Mouse (Mus musculus) intestine, postnatal 0 days (tissue): ENCODE measurements around the gene Tbxa2r. TPM values are rescaled to one million over a fixed set of nuclear protein-coding genes. Genes with fewer than 3 reads are reported as not detected.

Experiments
- ATAC-seq: fragments of 200-750 bp; cut with Nextera tagmentation; 2 replicates; pipeline ENCODE4 v1.8.0; 2017; ENCODE audit warnings: mild to moderate bottlenecking, moderate TSS enrichment, moderate library complexity
- H3K27ac ChIP-seq: fragments of 300-500 bp; sonication (generic); 2 replicates; pipeline ENCODE4 v1.5.1; 2014; ENCODE audit warnings: mild to moderate bottlenecking, low read depth, low read length, moderate library complexity
- H3K27me3 ChIP-seq: fragments of 300-500 bp; sonication (generic); replicated peaks from 2 replicates; pipeline ENCODE4 v1.6.1; 2014; ENCODE audit warnings: low read length, mixed read lengths; ENCODE audit not compliant: control insufficient read depth, insufficient read depth
- H3K36me3 ChIP-seq: fragments of 300-500 bp; sonication (generic); 2 replicates; pipeline ENCODE4 v1.6.1; 2014; ENCODE audit warnings: mild to moderate bottlenecking, moderate library complexity; ENCODE audit not compliant: control insufficient read depth, insufficient read depth
- H3K4me1 ChIP-seq: fragments of 300-500 bp; sonication (generic); replicated peaks from 2 replicates; pipeline ENCODE4 v1.6.1; 2014; ENCODE audit warnings: antibody characterized with exemption, low read length, mixed read lengths; ENCODE audit not compliant: control insufficient read depth, insufficient read depth
- H3K4me2 ChIP-seq: fragments of 300-500 bp; sonication (generic); replicated peaks from 2 replicates; pipeline ENCODE4 v1.6.1; 2014; ENCODE audit warnings: low read depth, mild to moderate bottlenecking, moderate library complexity
- H3K4me3 ChIP-seq: fragments of 300-500 bp; sonication (generic); 2 replicates; pipeline ENCODE4 v1.5.1; 2014; ENCODE audit warnings: low read depth, low read length
- H3K9ac ChIP-seq: fragments of 300-500 bp; sonication (generic); 2 replicates; pipeline ENCODE4 v1.6.1; 2014; ENCODE audit warnings: mild to moderate bottlenecking, low read depth, low read length
- H3K9me3 ChIP-seq: fragments of 300-500 bp; sonication (generic); 2 replicates; pipeline ENCODE4 v1.6.1; 2016; ENCODE audit warnings: mixed run types; ENCODE audit not compliant: control insufficient read depth
- CTCF ChIP-seq: sonication (generic); IDR thresholded peaks from 2 replicates; pipeline ENCODE4 v1.5.1; 2016; ENCODE audit warnings: low read depth, mild to moderate bottlenecking, control low read depth, antibody characterized with exemption, moderate library complexity
- WGBS: fragments of 180-500 bp; shearing (Covaris S2); extraction: QIAGEN DNeasy Blood & Tissue Kit; methylation state at CpG from one replicate; pipeline ENCODE4 v1.1.7; 2014; 5-methylcytosine and 5-hydroxymethylcytosine counted together
- polyA plus RNA-seq: library from polyadenylated mRNA; unstranded; fragments of >200 nt; fragmentation: Nextera tagmentation; extraction: Ambion mirVana; gene quantifications from 2 replicates; pipeline ENCODE4 v1.2.1, GENCODE M21; 2015

Gene Tbxa2r
- polyA plus RNA-seq, 1 experiment from 2014 or later, result 9.8 TPM

DNA sequence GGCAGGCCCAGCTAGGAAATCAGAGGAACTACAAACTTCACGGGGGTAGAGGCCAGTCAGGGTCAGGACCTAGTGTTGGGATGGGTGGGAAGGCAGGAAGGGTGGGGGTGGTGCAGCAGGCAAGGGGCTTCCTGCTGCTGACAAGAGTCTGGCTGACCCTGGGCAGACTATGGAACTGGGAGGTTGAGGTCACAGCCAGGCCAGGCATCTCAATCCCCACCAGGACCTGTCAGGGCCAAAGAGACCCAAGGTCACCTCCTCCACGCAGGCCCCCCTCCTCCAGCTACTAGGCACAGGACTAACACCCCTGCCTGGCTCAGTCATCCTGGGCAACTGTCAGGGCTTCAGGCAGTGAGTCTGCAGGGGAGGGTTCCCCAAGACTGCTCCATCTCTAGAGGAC lies 572 bp upstream of the Tbxa2r start:
- peaks cover 41% of the 10 kb centered on the region for H3K36me3 ChIP-seq
- no peaks in the 10 kb centered on the region for H3K9me3 ChIP-seq
- H3K9ac ChIP-seq, result peak overlapping the region; percentile 11; the same call in 1 of the 2 replicates
- TF ChIP-seq CTCF, result no peak
- 22% methylated on average over 2 of the region's 2 CpGs for WGBS
- H3K27me3 ChIP-seq, result peaks cover 9% of the 10 kb centered on the region
- H3K4me2 ChIP-seq, result no peak overlapping the region
- no peak overlapping the region for H3K4me3 ChIP-seq
- ATAC-seq, result no peak
- H3K27ac ChIP-seq, result peak overlapping the region; percentile 60; the same call in 1 of the 2 replicates
- peaks cover 12% of the 10 kb centered on the region; the same call in 1 of the 2 replicates for H3K4me1 ChIP-seq

DNA sequence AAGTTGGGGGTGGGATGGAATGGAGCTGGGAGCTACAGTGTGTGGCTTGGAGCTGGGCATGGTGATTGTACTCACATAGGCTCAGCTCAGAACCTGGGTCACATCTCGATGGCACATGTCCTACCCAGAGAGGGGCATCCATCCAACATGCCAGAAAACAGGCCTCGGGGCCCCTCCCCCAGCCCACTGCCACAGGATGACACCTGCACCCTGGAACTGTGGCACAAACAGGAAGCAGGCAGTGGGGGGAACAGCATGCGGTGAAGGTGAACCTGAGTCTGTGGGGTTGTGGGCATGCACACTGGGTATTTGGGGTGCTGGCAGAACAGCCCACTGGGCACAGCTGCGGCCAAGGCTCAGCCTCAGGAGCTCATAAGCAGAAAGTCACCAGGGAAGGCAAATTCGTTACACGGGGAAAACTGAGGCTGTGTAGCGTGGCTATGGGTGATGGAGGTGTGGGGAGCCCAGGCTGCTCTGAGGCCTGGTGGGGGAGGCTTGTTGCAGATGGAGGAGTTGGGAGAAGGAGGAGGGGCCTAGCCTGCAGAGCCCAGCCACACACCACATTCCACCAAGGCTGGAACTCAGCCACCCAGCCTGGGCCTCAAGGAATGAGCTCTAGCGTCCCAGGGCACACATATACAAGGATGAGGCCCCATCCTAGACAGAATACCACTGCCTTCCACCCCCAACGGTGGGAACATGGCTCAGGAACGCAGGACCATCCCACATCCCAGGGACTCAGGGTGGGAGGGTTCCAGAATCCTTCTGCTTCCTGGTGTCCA lies 854 bp downstream of the Tbxa2r start:
- Histone ChIP-seq H3K4me2 (peak overlapping the region; percentile 55), H3K9ac (peak overlapping the region; percentile 13), H3K36me3 (peaks cover 27% of the 10 kb centered on the region), H3K27me3 (peaks cover 14% of the 10 kb centered on the region), H3K27ac (peak overlapping the region; percentile 60), H3K4me3 (no peak overlapping the region), H3K4me1 (peaks cover 12% of the 10 kb centered on the region; the same call in 1 of the 2 replicates), H3K9me3 (no peaks in the 10 kb centered on the region)
- no peak for TF ChIP-seq CTCF
- 60% methylated on average over 10 of the region's 10 CpGs for WGBS
- peak; percentile 32; the same call in 1 of the 2 replicates for ATAC-seq

DNA sequence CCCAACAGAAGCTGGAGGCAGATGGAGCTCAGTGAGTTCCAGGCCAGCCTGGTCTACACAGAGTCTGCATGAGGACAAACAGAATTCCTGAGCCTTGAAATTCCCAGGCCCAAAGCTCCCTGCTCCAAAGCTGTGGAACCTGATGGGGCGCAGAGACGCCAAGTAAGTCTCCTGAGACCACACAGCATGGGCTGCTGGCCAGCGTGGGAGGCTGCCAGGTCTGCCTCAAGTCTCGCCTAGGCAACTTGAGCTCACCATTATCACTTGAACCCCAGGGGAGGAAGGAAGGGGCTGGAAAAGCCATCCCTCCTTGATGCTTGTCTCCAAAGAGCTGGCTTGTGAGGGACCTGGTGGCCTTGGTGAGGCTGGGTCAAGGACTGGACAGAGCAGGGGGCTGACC lies 1.5 kb downstream of the Tbxa2r start:
- Histone ChIP-seq H3K4me3 (no peak overlapping the region), H3K27ac (peak overlapping the region; percentile 57), H3K27me3 (peaks cover 14% of the 10 kb centered on the region), H3K4me2 (peak overlapping the region; percentile 30; the same call in 1 of the 2 replicates), H3K9ac (no peak overlapping the region; the same call in 1 of the 2 replicates), H3K9me3 (no peaks in the 10 kb centered on the region), H3K4me1 (peaks cover 12% of the 10 kb centered on the region; the same call in 1 of the 2 replicates), H3K36me3 (peaks cover 20% of the 10 kb centered on the region)
- TF ChIP-seq CTCF, result no peak
- ATAC-seq, result peak; percentile 9; the same call in 1 of the 2 replicates
- 55% methylated on average over 4 of the region's 4 CpGs for WGBS

DNA sequence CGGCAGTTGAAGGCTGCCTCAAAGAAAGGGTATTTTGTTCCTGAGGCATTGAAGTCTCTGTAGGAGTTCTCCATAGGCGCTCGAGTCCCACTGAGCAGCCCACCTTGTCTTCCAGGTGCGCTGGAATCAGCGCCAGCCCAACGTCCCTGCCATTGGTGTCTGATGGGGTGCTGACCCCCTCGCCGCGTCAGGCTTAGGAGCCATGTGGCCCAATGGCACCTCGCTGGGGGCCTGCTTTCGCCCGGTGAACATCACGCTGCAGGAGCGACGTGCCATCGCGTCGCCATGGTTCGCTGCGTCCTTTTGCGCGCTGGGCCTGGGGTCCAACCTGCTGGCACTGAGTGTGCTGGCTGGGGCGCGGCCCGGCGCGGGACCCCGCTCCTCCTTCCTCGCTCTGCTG lies 3.7 kb downstream of the Tbxa2r start:
- Histone ChIP-seq H3K9ac (no peak overlapping the region), H3K4me2 (0 out of 2 replicates have a peak overlapping the region, but pooled peaks have one; percentile 24), H3K36me3 (no peaks in the 10 kb centered on the region), H3K4me3 (peak overlapping the region; percentile 5; the same call in 1 of the 2 replicates), H3K9me3 (no peaks in the 10 kb centered on the region), H3K27me3 (peaks cover 14% of the 10 kb centered on the region), H3K4me1 (peaks cover 12% of the 10 kb centered on the region; the same call in 1 of the 2 replicates), H3K27ac (no peak overlapping the region)
- 37% methylated on average over 29 of the region's 29 CpGs for WGBS
- ATAC-seq, result no peak
- TF ChIP-seq CTCF, result no peak

DNA sequence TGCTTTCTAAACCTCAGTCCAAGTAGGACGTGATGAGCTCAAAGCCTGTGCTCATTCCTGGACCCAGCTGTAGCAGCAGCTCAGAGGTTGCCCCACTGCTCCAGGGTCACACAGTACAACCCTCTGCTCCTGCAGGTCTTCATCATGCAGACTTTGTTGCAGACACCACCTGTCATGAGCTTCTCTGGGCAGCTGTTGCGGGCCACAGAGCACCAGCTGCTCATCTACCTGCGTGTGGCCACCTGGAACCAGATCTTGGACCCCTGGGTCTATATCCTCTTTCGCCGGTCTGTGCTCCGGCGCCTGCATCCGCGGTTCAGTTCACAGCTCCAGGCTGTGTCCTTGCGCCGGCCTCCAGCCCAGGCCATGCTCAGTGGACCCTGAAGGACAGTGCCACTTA lies 5.8 kb downstream of the Tbxa2r start:
- H3K4me2 ChIP-seq, result no peak overlapping the region

More for the DNA sequence above, 5.8 kb downstream of the Tbxa2r start:
- H3K4me1 ChIP-seq, result 0 out of 2 replicates have a peak, but pooled peaks cover 5% of the 10 kb centered on the region
- H3K4me3 ChIP-seq, result no peak overlapping the region
- H3K9me3 ChIP-seq, result no peaks in the 10 kb centered on the region
- H3K36me3 ChIP-seq, result no peaks in the 10 kb centered on the region
- H3K9ac ChIP-seq, result no peak overlapping the region
- no peak for ATAC-seq
- 80% methylated on average over 11 of the region's 11 CpGs for WGBS
- peaks cover 14% of the 10 kb centered on the region for H3K27me3 ChIP-seq
- H3K27ac ChIP-seq, result no peak overlapping the region
- no peak for TF ChIP-seq CTCF
